Mouse (Mus musculus): Measurements from ENCODE around the gene Dhrs13. TPM values are rescaled to one million over a fixed set of nuclear protein-coding genes. Genes with fewer than 3 reads are reported as not detected.
"Not testable (repeated sequence)": the region's sequence is repeated elsewhere in the genome, so short reads cannot be mapped to it uniquely, and the experiment has no call there.

The Dhrs13 gene
- polyA plus RNA-seq, 1 experiment from 2014 or later: 12.8 TPM

- 86% methylated on average over 8 of the region's 8 CpGs for WGBS
- Histone ChIP-seq H3K4me1 (peaks cover 31% of the 10 kb centered on the region), H3K27me3 (replicated peaks; ENCODE audit: low read depth, poor library complexity, severe bottlenecking) (no peaks in the 10 kb centered on the region), H3K4me3 (no peak overlapping the region), H3K9me3 (no peaks in the 10 kb centered on the region), H3K36me3 (replicated peaks) (peaks cover 69% of the 10 kb centered on the region), H3K27ac (replicated peaks) (no peak overlapping the region)
- DNase-seq (ENCODE audit: low spot score): no peak
Measured at GRCm38 (mm10) chr11:78029240-78029639, 2.8 kb upstream of the Dhrs13 start.

GRCm38 (mm10) chr11:78030600-78030999 is 1.5 kb upstream of the Dhrs13 start:
- H3K36me3 ChIP-seq (replicated peaks): peaks cover 70% of the 10 kb centered on the region
- no peaks in the 10 kb centered on the region for H3K9me3 ChIP-seq
- WGBS: 62% methylated on average over 2 of the region's 2 CpGs
- H3K27me3 ChIP-seq (replicated peaks; ENCODE audit: low read depth, poor library complexity, severe bottlenecking): no peaks in the 10 kb centered on the region
- no peak overlapping the region for H3K27ac ChIP-seq (replicated peaks)
- no peak for DNase-seq (ENCODE audit: low spot score)
- no peak overlapping the region for H3K4me3 ChIP-seq
- peaks cover 31% of the 10 kb centered on the region for H3K4me1 ChIP-seq

- Histone ChIP-seq H3K36me3 (replicated peaks) (peaks cover 65% of the 10 kb centered on the region), H3K4me3 (peak overlapping the region; percentile 78), H3K27ac (replicated peaks) (no peak overlapping the region), H3K9me3 (no peaks in the 10 kb centered on the region), H3K4me1 (peaks cover 31% of the 10 kb centered on the region), H3K27me3 (replicated peaks; ENCODE audit: low read depth, poor library complexity, severe bottlenecking) (no peaks in the 10 kb centered on the region)
- 40% methylated on average over 6 of the region's 6 CpGs for WGBS
- no peak for DNase-seq (ENCODE audit: low spot score)
Measured at GRCm38 (mm10) chr11:78031389-78031788, 691 bp upstream of the Dhrs13 start.

- no peaks in the 10 kb centered on the region for H3K27me3 ChIP-seq (replicated peaks; ENCODE audit: low read depth, poor library complexity, severe bottlenecking)
- peaks cover 43% of the 10 kb centered on the region for H3K4me1 ChIP-seq
- H3K36me3 ChIP-seq (replicated peaks): peaks cover 57% of the 10 kb centered on the region
- H3K4me3 ChIP-seq: peak overlapping the region; percentile 78
- no peaks in the 10 kb centered on the region for H3K9me3 ChIP-seq
- no peak for DNase-seq (ENCODE audit: low spot score)
- WGBS: 15% methylated on average over 5 of the region's 5 CpGs
- peak overlapping the region; percentile 89 for H3K27ac ChIP-seq (replicated peaks)
Measured at GRCm38 (mm10) chr11:78032809-78033195, 722 bp downstream of the Dhrs13 start.

GRCm38 (mm10) chr11:78033931-78034617 is 2.0 kb downstream of the Dhrs13 start:
- H3K27me3 ChIP-seq (replicated peaks; ENCODE audit: low read depth, poor library complexity, severe bottlenecking): no peaks in the 10 kb centered on the region
- H3K4me3 ChIP-seq: no peak overlapping the region; the same call in 1 of the 2 replicates
- 93% methylated on average over 23 of the region's 23 CpGs for WGBS
- no peak for DNase-seq (ENCODE audit: low spot score)
- peaks cover 56% of the 10 kb centered on the region for H3K4me1 ChIP-seq
- H3K27ac ChIP-seq (replicated peaks): no peak overlapping the region
- H3K9me3 ChIP-seq: no peaks in the 10 kb centered on the region
- peaks cover 44% of the 10 kb centered on the region for H3K36me3 ChIP-seq (replicated peaks)

GRCm38 (mm10) chr11:78036791-78037190 is 4.7 kb downstream of the Dhrs13 start:
- H3K36me3 ChIP-seq (replicated peaks): peaks cover 46% of the 10 kb centered on the region
- H3K4me3 ChIP-seq: peak overlapping the region; percentile 90; the same call in 1 of the 2 replicates
- DNase-seq (ENCODE audit: low spot score): no peak
- H3K4me1 ChIP-seq: peaks cover 44% of the 10 kb centered on the region
- no peaks in the 10 kb centered on the region for H3K27me3 ChIP-seq (replicated peaks; ENCODE audit: low read depth, poor library complexity, severe bottlenecking)
- WGBS: 82% methylated on average over 10 of the region's 10 CpGs
- 0 out of 2 replicates have a peak overlapping the region, but pooled peaks have one; percentile 92 for H3K27ac ChIP-seq (replicated peaks)
- H3K9me3 ChIP-seq: no peaks in the 10 kb centered on the region

- Histone ChIP-seq H3K9me3 (peaks cover 4% of the 10 kb centered on the region; the same call in 1 of the 2 replicates), H3K36me3 (replicated peaks) (peaks cover 58% of the 10 kb centered on the region), H3K4me3 (peak within 1 kb of the TSS; percentile 90), H3K4me1 (peaks cover 31% of the 10 kb centered on the region), H3K27me3 (replicated peaks; ENCODE audit: low read depth, poor library complexity, severe bottlenecking) (no peaks in the 10 kb centered on the region), H3K27ac (replicated peaks) (peak within 1 kb of the TSS; percentile 92)
- DNase-seq (ENCODE audit: low spot score): peak; percentile 84
- WGBS: 3% methylated on average over 55 of the region's 55 CpGs
Measured at GRCm38 (mm10) chr11:78037831-78038752, 6.0 kb downstream of the Dhrs13 start, which contains the start of gene Flot2. Gene Flot2, plus strand, starts transcription at chr11:78037931.

- peaks cover 33% of the 10 kb centered on the region for H3K4me1 ChIP-seq
- no peak overlapping the region for H3K27ac ChIP-seq (replicated peaks)
- H3K4me3 ChIP-seq: no peak overlapping the region
- H3K9me3 ChIP-seq: peaks cover 4% of the 10 kb centered on the region; the same call in 1 of the 2 replicates
- WGBS: 72% methylated on average over 2 of the region's 2 CpGs
- DNase-seq (ENCODE audit: low spot score): no peak
- H3K27me3 ChIP-seq (replicated peaks; ENCODE audit: low read depth, poor library complexity, severe bottlenecking): no peaks in the 10 kb centered on the region
- H3K36me3 ChIP-seq (replicated peaks): peaks cover 53% of the 10 kb centered on the region
Measured at GRCm38 (mm10) chr11:78040878-78041277, 8.8 kb downstream of the Dhrs13 start.

- not testable (repeated sequence) for H3K27ac ChIP-seq (replicated peaks); DNase-seq (ENCODE audit: low spot score); H3K4me3 ChIP-seq; H3K9me3 ChIP-seq; H3K27me3 ChIP-seq (replicated peaks; ENCODE audit: low read depth, poor library complexity, severe bottlenecking)
- WGBS: 93% methylated on average over 4 of the region's 4 CpGs
- peaks cover 58% of the 10 kb centered on the region for H3K36me3 ChIP-seq (replicated peaks)
- peaks cover 25% of the 10 kb centered on the region for H3K4me1 ChIP-seq
Measured at GRCm38 (mm10) chr11:78042290-78042870, 10.3 kb downstream of the Dhrs13 start.

- Histone ChIP-seq H3K4me1 (0 out of 2 replicates have a peak, but pooled peaks cover 5% of the 10 kb centered on the region), H3K27me3 (replicated peaks; ENCODE audit: low read depth, poor library complexity, severe bottlenecking) (no peaks in the 10 kb centered on the region), H3K36me3 (replicated peaks) (peaks cover 69% of the 10 kb centered on the region), H3K4me3 (no peak overlapping the region), H3K9me3 (peaks cover 4% of the 10 kb centered on the region; the same call in 1 of the 2 replicates), H3K27ac (replicated peaks) (no peak overlapping the region)
- WGBS: 86% methylated on average over 5 of the region's 5 CpGs
- no peak for DNase-seq (ENCODE audit: low spot score)
Measured at GRCm38 (mm10) chr11:78044758-78045251, 12.7 kb downstream of the Dhrs13 start.

GRCm38 (mm10) chr11:78048637-78049036 is 16.6 kb downstream of the Dhrs13 start:
- not testable (repeated sequence) for H3K9me3 ChIP-seq; DNase-seq (ENCODE audit: low spot score); H3K4me1 ChIP-seq; H3K27me3 ChIP-seq (replicated peaks; ENCODE audit: low read depth, poor library complexity, severe bottlenecking); H3K4me3 ChIP-seq; H3K27ac ChIP-seq (replicated peaks)
- WGBS: 87% methylated on average over 4 of the region's 4 CpGs
- peaks cover 68% of the 10 kb centered on the region for H3K36me3 ChIP-seq (replicated peaks)

GRCm38 (mm10) chr11:78053078-78053477 is 21.0 kb downstream of the Dhrs13 start:
- 94% methylated on average over 8 of the region's 8 CpGs for WGBS
- peaks cover 89% of the 10 kb centered on the region for H3K36me3 ChIP-seq (replicated peaks)
- no peaks in the 10 kb centered on the region for H3K9me3 ChIP-seq
- no peak for DNase-seq (ENCODE audit: low spot score)
- H3K27ac ChIP-seq (replicated peaks): no peak overlapping the region
- no peaks in the 10 kb centered on the region for H3K27me3 ChIP-seq (replicated peaks; ENCODE audit: low read depth, poor library complexity, severe bottlenecking)
- H3K4me1 ChIP-seq: no peaks in the 10 kb centered on the region
- no peak overlapping the region for H3K4me3 ChIP-seq

Measured in embryonic facial prominence, embryonic 10.5 days (tissue).